Mouse (Mus musculus): Measurements from ENCODE around the gene Osbp2.

Gene Osbp2

GRCm38 (mm10) chr11:3752766-3753165 lies 110.9 kb downstream of the Osbp2 start:
- DNase-seq = no peak

- no peak for DNase-seq
These were observed 113.9 kb downstream of the Osbp2 start for GRCm38 (mm10) chr11:3749831-3750230.

- no peak for DNase-seq
These were observed 121.3 kb downstream of the Osbp2 start for GRCm38 (mm10) chr11:3742449-3742848.

- no peak for DNase-seq
These were observed 122.5 kb downstream of the Osbp2 start for GRCm38 (mm10) chr11:3741183-3741582.

GRCm38 (mm10) chr11:3738778-3739177 lies 124.9 kb downstream of the Osbp2 start:
- no peak for DNase-seq

- no peak for DNase-seq
These were observed 128.0 kb downstream of the Osbp2 start for GRCm38 (mm10) chr11:3735715-3736114.

GRCm38 (mm10) chr11:3733933-3734636 lies 129.6 kb downstream of the Osbp2 start:
- DNase-seq = no peak

GRCm38 (mm10) chr11:3731469-3731868 lies 132.2 kb downstream of the Osbp2 start:
- no peak for DNase-seq

- DNase-seq = no peak
These were observed 136.1 kb downstream of the Osbp2 start for GRCm38 (mm10) chr11:3727438-3728105.

GRCm38 (mm10) chr11:3725331-3726054 lies 138.2 kb downstream of the Osbp2 start:
- no peak for DNase-seq

- DNase-seq = no peak
These were observed 139.0 kb downstream of the Osbp2 start for GRCm38 (mm10) chr11:3724726-3725125.

GRCm38 (mm10) chr11:3723910-3724309 lies 139.8 kb downstream of the Osbp2 start:
- DNase-seq = no peak

- DNase-seq = no peak
These were observed 140.8 kb downstream of the Osbp2 start for GRCm38 (mm10) chr11:3722861-3723260.

GRCm38 (mm10) chr11:3722036-3722435 lies 141.7 kb downstream of the Osbp2 start:
- no peak for DNase-seq

- DNase-seq = no peak
These were observed 147.0 kb downstream of the Osbp2 start for GRCm38 (mm10) chr11:3716662-3717061.

- peak; percentile 50 to 66 for DNase-seq
These were observed 149.2 kb downstream of the Osbp2 start for GRCm38 (mm10) chr11:3714486-3714885.

- DNase-seq = peak in 1 of 2 experiments; percentile 21
These were observed 153.5 kb downstream of the Osbp2 start for GRCm38 (mm10) chr11:3710203-3710602.

GRCm38 (mm10) chr11:3707057-3707456 lies 156.6 kb downstream of the Osbp2 start:
- DNase-seq = peak in 1 of 2 experiments; percentile 4

GRCm38 (mm10) chr11:3704404-3704803 lies 159.3 kb downstream of the Osbp2 start:
- DNase-seq = peak in 1 of 2 experiments; percentile 23

GRCm38 (mm10) chr11:3703089-3703992 lies 160.4 kb downstream of the Osbp2 start:
- DNase-seq = peak in 1 of 2 experiments; percentile 20

GRCm38 (mm10) chr11:3697441-3697840 lies 166.3 kb downstream of the Osbp2 start:
- DNase-seq = no peak

GRCm38 (mm10) chr11:3696086-3696616 lies 167.6 kb downstream of the Osbp2 start:
- no peak for DNase-seq

All from lung, postnatal 4 days (tissue).